Mouse (Mus musculus) hindbrain, embryonic 10.5 days (tissue): ENCODE measurements at regions not wholly inside any gene's neighbourhood (a gene's known extent, or its start where the extent isn't known, plus 50 kb on each side); places are given as distances from the start of the nearest gene placed in this dataset.

ENCODE experiments used
- DNase-seq: peaks from one replicate; pipeline ENCODE4 v3.0.0-alpha.2; 2017; ENCODE audit warnings: low spot score
- H3K27ac ChIP-seq: fragments of 300-500 bp; sonication (generic); 2 replicates; pipeline ENCODE4 v1.5.1; 2016; ENCODE audit warnings: mild to moderate bottlenecking, moderate library complexity
- H3K27me3 ChIP-seq: fragments of 300-500 bp; sonication (generic); 2 replicates; pipeline ENCODE4 v1.6.1; 2016; ENCODE audit warnings: mild to moderate bottlenecking; ENCODE audit not compliant: poor library complexity, insufficient read depth, severe bottlenecking
- H3K36me3 ChIP-seq: fragments of 300-500 bp; sonication (generic); 2 replicates; pipeline ENCODE4 v1.6.1; 2016; ENCODE audit warnings: mild to moderate bottlenecking, moderate library complexity
- H3K4me1 ChIP-seq: fragments of 300-500 bp; sonication (generic); replicated peaks from 2 replicates; pipeline ENCODE4 v1.6.1; 2016; ENCODE audit warnings: mild to moderate bottlenecking
- H3K4me3 ChIP-seq: fragments of 300-500 bp; sonication (generic); 2 replicates; pipeline ENCODE4 v1.5.1; 2016; ENCODE audit warnings: mild to moderate bottlenecking, moderate library complexity
- H3K9me3 ChIP-seq: fragments of 300-500 bp; sonication (generic); 2 replicates; pipeline ENCODE4 v1.6.1; 2016; ENCODE audit warnings: mild to moderate bottlenecking, moderate library complexity
- WGBS: fragments of 180-500 bp; shearing (Covaris S2); methylation state at CpG from one replicate; pipeline ENCODE4 v1.1.7; 2016; 5-methylcytosine and 5-hydroxymethylcytosine counted together

DNA sequence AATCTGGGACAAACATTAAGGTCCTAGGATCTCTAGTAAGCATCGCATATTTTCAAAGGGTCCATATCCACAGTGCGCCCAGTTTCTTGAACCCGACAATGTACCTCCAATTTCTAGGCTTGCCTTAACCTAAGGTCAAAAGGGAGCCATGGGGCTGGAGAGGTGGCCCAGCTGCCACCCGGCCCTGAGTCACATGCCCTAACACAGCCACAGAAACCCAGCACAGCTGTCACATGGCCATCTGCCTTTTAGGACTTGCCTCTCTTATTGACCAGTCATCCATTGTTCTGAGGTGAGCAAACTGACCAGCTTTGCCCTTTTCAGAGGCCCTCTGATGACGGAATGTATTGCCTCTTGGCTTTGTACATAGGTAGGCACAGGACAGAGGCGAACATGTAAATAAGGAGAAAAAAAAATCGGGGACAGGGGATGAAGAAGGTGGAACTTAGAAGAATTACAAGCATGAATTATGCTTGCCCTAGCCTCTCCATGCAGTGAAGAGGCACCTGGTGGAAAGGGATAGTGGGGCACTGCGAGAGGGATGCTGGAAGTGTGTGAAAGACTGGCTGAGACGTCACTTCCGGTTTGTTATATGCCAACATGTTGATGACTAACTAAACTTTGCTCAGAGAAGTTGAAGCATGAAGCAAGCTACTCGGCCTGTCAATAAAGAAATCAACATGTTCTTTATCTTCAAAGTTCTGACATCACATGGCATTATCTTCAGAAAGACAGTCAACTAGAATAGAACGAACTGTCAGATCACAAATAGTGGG lies 84.3 kb upstream of the Nap1l1 start:
- Histone ChIP-seq H3K4me3 (no peak overlapping the region), H3K36me3 (no peaks in the 10 kb centered on the region), H3K4me1 (peaks cover 17% of the 10 kb centered on the region), H3K27ac (peak overlapping the region; percentile 74), H3K9me3 (no peaks in the 10 kb centered on the region), H3K27me3 (no peaks in the 10 kb centered on the region)
- peak; percentile 28 for DNase-seq
- WGBS, result 82% methylated on average over 12 of the region's 12 CpGs

DNA sequence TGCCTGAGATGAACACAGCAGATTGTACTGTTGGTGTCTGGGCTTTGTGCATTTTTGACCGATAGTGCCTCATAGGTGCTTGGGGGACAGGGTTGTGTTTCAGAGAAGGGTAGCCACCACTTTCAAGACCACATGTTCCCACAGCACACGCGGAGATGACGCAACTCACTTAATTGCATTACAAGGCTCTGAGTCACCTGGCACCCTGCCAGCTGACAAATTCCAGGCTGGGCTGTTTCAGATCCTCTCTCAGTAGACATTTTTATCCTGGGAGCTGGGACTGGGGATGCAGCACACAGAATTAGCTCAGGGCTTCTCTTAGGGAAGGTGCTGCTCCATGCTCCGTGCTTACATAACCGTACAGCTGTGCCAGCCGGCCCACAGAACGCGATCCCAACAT lies 83.1 kb upstream of the Nap1l1 start:
- no peak overlapping the region for H3K27ac ChIP-seq

GRCm38 (mm10) chr10:111394421-111394820 lies 78.6 kb upstream of the Nap1l1 start:
- no peaks in the 10 kb centered on the region for H3K36me3 ChIP-seq
- no peak overlapping the region for H3K27ac ChIP-seq
- H3K4me1 ChIP-seq, result 0 out of 2 replicates have a peak, but pooled peaks cover 6% of the 10 kb centered on the region
- no peak overlapping the region for H3K4me3 ChIP-seq
- 94% methylated on average over 9 of the region's 9 CpGs for WGBS
- no peaks in the 10 kb centered on the region for H3K9me3 ChIP-seq
- no peaks in the 10 kb centered on the region for H3K27me3 ChIP-seq
- no peak for DNase-seq

More for the DNA sequence above, 83.1 kb upstream of the Nap1l1 start:
- no peaks in the 10 kb centered on the region for H3K36me3 ChIP-seq
- no peak overlapping the region for H3K4me3 ChIP-seq
- WGBS, result 82% methylated on average over 9 of the region's 9 CpGs
- H3K27me3 ChIP-seq, result no peaks in the 10 kb centered on the region
- no peaks in the 10 kb centered on the region for H3K9me3 ChIP-seq
- H3K4me1 ChIP-seq, result peaks cover 17% of the 10 kb centered on the region
- no peak for DNase-seq

- no peak for DNase-seq
- no peak overlapping the region for H3K27ac ChIP-seq
- no peak overlapping the region for H3K4me3 ChIP-seq
- WGBS, result 96% methylated on average over 6 of the region's 6 CpGs
- H3K9me3 ChIP-seq, result 0 out of 2 replicates have a peak, but pooled peaks cover 3% of the 10 kb centered on the region
- H3K36me3 ChIP-seq, result no peaks in the 10 kb centered on the region
- no peaks in the 10 kb centered on the region for H3K27me3 ChIP-seq
- peaks cover 8% of the 10 kb centered on the region for H3K4me1 ChIP-seq
Observed at GRCm38 (mm10) chr10:111405071-111405470, 68.0 kb upstream of the Nap1l1 start.

- Histone ChIP-seq H3K4me1 (peaks cover 8% of the 10 kb centered on the region), H3K9me3 (no peaks in the 10 kb centered on the region), H3K27ac (no peak overlapping the region), H3K36me3 (no peaks in the 10 kb centered on the region), H3K4me3 (no peak overlapping the region), H3K27me3 (no peaks in the 10 kb centered on the region)
- DNase-seq, result no peak
- WGBS, result 83% methylated on average over 3 of the region's 3 CpGs
Observed at GRCm38 (mm10) chr10:111408887-111409286, 64.1 kb upstream of the Nap1l1 start.

DNA sequence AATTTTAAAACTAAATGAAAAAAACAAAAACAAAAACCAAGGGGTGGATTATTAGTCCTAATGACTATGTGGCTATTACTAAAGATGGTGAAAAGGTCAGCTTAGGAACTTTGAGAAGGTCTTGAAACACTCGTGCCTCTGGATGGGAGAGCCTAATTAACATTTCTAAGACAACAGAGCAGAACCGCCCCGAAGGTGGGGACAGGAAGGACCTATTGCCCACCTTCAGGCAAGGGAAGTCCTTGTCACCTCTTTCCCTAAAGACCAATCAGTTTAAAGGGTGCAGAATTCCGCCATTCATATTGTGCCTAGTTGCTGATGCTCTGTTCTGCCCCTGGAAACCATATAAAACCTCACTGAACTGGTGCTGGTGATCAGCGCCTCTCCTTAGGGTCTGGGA lies 63.5 kb upstream of the Nap1l1 start:
- Histone ChIP-seq H3K9me3 (no peaks in the 10 kb centered on the region), H3K4me1 (peaks cover 8% of the 10 kb centered on the region), H3K4me3 (no peak overlapping the region), H3K27ac (no peak overlapping the region), H3K36me3 (no peaks in the 10 kb centered on the region), H3K27me3 (no peaks in the 10 kb centered on the region)
- DNase-seq, result no peak
- WGBS, result 79% methylated on average over 5 of the region's 5 CpGs

DNA sequence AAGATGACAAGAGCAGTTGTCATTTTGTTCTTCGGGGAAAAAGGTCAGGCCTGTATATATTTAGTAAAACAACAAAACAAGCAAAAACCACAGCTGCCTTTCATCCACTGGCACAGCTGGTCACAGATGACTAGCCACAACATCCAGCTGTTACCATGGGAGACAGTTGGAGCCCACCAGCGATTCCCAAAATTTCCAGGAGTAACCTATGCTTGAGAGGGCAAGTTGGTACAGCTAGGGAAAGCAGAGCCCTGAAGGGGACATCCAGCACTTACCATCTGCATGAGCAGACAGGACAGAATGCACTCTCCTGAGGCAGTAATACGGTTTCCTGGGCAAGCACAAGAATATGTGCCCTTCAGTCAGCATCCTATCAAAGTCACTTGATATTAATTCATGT lies 62.9 kb upstream of the Nap1l1 start:
- peaks cover 8% of the 10 kb centered on the region for H3K4me1 ChIP-seq
- no peaks in the 10 kb centered on the region for H3K27me3 ChIP-seq
- H3K36me3 ChIP-seq, result no peaks in the 10 kb centered on the region
- H3K27ac ChIP-seq, result no peak overlapping the region
- no peaks in the 10 kb centered on the region for H3K9me3 ChIP-seq
- 67% methylated on average over 3 of the region's 3 CpGs for WGBS
- no peak overlapping the region for H3K4me3 ChIP-seq
- DNase-seq, result no peak

- Histone ChIP-seq H3K27ac (no peak overlapping the region), H3K4me1 (peaks cover 10% of the 10 kb centered on the region), H3K36me3 (no peaks in the 10 kb centered on the region), H3K27me3 (no peaks in the 10 kb centered on the region), H3K9me3 (no peaks in the 10 kb centered on the region), H3K4me3 (no peak overlapping the region)
- DNase-seq, result no peak
- WGBS, result 92% methylated on average over 9 of the region's 9 CpGs
Observed at GRCm38 (mm10) chr10:111411533-111411932, 61.5 kb upstream of the Nap1l1 start.

- no peak for DNase-seq
- Histone ChIP-seq H3K27me3 (peaks cover 10% of the 10 kb centered on the region; the same call in 1 of the 2 replicates), H3K27ac (no peak overlapping the region), H3K4me3 (no peak overlapping the region), H3K36me3 (no peaks in the 10 kb centered on the region), H3K4me1 (peaks cover 26% of the 10 kb centered on the region), H3K9me3 (no peaks in the 10 kb centered on the region)
- WGBS, result 88% methylated on average over 6 of the region's 6 CpGs
Observed at GRCm38 (mm10) chr10:111416611-111417130, 56.4 kb upstream of the Nap1l1 start.

GRCm38 (mm10) chr10:111419375-111420194 lies 53.4 kb upstream of the Nap1l1 start:
- H3K4me3 ChIP-seq, result peak overlapping the region; percentile 30
- H3K27me3 ChIP-seq, result peaks cover 10% of the 10 kb centered on the region; the same call in 1 of the 2 replicates
- H3K27ac ChIP-seq, result peak overlapping the region; percentile 54; the same call in 1 of the 2 replicates
- peak; percentile 6 for DNase-seq
- no peaks in the 10 kb centered on the region for H3K36me3 ChIP-seq
- no peaks in the 10 kb centered on the region for H3K9me3 ChIP-seq
- peaks cover 38% of the 10 kb centered on the region for H3K4me1 ChIP-seq
- WGBS, result 41% methylated on average over 23 of the region's 23 CpGs

GRCm38 (mm10) chr10:111420195-111420838 lies 52.7 kb upstream of the Nap1l1 start:
- DNase-seq, result no peak
- Histone ChIP-seq H3K27ac (no peak overlapping the region), H3K4me3 (peak overlapping the region; percentile 30), H3K9me3 (no peaks in the 10 kb centered on the region), H3K27me3 (peaks cover 10% of the 10 kb centered on the region; the same call in 1 of the 2 replicates), H3K36me3 (no peaks in the 10 kb centered on the region), H3K4me1 (peaks cover 38% of the 10 kb centered on the region)
- WGBS, result 26% methylated on average over 7 of the region's 7 CpGs

DNA sequence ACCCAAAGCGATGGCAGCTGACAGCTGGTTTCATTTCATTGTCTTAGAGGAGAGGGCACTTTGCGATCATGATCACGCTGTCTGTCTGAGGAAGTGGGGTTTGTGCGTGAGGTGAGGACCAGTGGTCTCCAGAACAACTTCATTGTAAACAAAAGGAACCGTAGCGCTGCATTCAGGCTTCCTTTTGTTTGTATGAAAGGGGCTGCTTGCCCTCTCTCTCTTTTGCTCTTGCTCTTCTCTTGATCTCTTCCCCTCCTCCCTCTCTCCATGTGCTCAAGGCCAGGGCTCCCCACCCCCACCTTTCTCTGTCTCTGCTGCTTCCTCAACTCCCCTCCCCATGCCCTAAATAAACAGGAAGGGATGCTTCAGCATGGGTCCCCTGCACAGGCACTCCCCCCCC lies 51.0 kb upstream of the Nap1l1 start:
- Histone ChIP-seq H3K36me3 (no peaks in the 10 kb centered on the region), H3K27ac (peak overlapping the region; percentile 79), H3K4me3 (peak overlapping the region; percentile 26), H3K9me3 (no peaks in the 10 kb centered on the region), H3K27me3 (peaks cover 10% of the 10 kb centered on the region; the same call in 1 of the 2 replicates), H3K4me1 (peaks cover 34% of the 10 kb centered on the region)
- WGBS, result 6% methylated on average over 6 of the region's 6 CpGs
- peak; percentile 59 for DNase-seq
